Mouse (Mus musculus) cerebellum, adult 9-10 months (tissue): Measurements from ENCODE around the gene H2-Eb1.

Experiments
- DNase-seq: peaks from one replicate; pipeline ENCODE4 v3.0.0; 2022

Gene H2-Eb1

DNA sequence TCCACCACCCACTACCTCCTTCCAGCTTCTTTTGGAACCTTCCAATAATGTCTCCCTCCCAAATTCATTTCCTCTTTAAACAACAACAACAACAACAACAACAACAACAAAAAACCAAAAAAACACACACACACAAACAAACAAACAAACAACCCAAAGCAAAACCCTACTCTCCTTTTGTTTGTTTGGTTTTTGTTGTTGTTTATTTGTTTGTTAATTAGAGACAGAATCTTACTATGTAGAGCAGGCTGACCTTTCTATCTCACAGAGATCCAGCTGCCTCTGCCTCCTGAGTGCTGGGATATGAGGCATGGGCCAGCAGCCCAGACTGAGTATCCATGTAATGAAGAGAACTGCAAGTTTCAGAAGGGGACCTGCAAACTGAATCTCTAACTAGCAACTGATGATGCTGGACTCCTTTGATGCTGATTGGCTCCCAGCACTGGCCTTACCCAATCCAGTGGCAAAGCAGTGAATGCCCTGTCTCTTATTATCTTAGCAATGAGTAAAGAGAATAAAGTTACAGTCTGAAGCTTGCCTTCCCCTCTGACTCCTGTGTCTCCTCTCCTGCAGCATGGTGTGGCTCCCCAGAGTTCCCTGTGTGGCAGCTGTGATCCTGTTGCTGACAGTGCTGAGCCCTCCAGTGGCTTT lies at the start of gene H2-Eb1:
Gene H2-Eb1 (plus strand): TSS at position 488 of the 651 bp plus-strand sequence.
- DNase-seq, result peak; percentile 73

DNA sequence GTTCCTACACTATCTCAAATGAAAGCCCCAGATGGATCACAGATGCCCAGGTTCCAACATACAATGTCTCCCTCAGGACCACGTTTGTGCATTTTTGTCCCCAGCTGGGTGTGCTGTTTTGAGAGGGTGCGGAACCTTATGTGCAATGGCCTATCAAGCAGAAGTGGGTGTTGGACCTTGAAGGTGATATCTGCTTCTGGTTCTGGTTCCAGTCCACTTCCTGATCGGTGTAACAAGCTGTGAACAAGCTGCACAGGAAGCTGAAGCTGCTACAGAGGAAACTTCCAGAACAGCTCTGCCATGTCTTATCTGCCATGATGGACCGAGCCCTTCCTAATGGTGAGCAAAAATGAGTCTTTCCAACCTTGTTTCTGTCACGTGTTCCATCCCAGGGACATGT lies 49.2 kb upstream of the H2-Eb1 start:
- no peak for DNase-seq

DNA sequence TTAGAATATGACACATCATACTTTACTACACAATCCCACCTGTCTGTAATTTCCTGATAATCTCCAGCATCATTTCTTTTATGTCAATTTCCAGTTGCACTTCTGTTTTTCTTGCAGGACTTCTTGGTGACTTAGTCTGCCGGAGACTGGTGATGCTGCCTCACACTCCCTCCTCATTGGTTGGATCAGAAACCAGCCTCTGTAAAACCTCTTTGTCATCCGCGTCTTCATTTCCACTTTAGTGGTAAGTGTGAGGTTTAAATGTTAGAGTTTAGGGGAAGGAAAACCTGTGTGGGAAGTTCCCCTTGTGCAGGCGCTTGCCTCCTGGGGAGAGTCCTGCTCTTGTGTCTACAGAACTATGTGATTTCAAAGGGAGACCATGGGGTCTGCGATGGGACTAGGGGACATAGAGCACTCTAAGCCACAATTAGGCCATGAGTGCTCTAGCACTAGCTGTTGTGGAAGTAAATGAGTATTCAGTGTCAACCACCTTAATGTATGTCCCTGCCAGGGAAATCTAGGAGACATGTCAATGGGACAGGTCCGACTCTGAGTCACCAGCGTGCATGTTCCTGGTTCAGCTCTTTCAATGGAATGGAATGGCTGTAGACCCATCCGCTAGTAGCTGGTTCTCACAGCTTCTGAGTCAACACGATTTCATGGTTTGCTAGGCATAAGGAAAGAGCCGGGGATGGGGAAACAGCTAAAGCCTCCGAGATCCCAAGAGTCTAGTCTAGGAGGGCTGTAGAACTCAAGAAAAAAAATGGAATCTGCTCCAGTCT lies 47.9 kb upstream of the H2-Eb1 start, which contains the start of gene H2-Ab1:
Gene H2-Ab1 (plus strand): TSS at position 96 of the 782 bp plus-strand sequence.
- DNase-seq, result peak; percentile 46

DNA sequence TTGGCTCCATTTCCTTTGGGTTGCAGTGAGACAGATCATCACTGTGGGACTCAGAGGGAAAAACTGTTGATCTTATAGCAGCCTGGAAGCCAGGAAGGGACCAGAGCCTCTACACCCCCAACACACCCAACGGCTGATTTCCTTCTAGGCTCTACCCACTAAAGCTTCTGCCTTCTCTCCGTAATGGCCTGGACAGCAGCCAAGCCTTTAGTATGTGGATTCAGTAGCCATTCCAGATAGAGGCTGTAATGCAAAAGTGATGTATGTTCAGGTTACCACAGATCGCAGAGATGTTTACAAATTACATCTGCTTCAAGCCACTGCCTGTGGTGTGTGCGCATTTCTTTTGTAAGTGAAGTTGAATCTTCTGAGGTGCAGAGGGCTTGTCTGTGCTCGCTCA lies 45.1 kb upstream of the H2-Eb1 start:
- DNase-seq, result no peak

DNA sequence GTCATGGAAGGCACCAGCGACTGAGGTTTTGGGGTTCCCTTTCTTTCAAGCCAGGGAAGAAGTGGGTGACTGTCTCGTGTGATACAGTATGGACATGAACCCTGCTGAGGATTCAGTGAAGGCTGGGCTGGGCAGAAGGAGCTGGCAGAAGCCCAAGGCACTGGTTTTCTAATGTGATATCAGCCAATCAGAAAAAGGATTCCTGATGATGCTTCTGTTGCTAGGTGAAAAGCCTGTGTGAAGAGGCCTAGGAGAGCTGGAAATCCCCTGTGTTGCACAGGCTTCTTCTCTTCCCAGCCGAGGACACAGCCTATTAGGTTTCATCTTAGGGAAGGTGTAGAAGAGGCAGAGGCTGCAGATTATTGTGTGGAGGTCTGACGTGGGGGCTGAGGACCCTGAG lies 44.2 kb upstream of the H2-Eb1 start:
- peak; percentile 44 for DNase-seq

DNA sequence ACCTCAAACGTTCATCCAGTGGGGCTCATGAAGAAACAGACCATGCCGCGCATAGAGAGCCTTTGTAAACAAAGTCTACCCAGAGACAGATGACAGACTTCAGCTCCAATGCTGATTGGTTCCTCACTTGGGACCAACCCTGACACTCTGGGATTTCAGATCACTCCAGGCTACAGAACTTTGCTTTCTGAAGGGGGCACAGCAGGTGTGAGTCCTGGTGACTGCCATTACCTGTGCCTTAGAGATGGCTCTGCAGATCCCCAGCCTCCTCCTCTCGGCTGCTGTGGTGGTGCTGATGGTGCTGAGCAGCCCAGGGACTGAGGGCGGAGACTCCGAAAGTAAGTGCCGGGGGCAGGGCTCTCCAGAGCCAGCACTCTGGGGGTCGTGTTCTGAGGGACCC lies 42.6 kb upstream of the H2-Eb1 start:
- DNase-seq, result peak; percentile 48

DNA sequence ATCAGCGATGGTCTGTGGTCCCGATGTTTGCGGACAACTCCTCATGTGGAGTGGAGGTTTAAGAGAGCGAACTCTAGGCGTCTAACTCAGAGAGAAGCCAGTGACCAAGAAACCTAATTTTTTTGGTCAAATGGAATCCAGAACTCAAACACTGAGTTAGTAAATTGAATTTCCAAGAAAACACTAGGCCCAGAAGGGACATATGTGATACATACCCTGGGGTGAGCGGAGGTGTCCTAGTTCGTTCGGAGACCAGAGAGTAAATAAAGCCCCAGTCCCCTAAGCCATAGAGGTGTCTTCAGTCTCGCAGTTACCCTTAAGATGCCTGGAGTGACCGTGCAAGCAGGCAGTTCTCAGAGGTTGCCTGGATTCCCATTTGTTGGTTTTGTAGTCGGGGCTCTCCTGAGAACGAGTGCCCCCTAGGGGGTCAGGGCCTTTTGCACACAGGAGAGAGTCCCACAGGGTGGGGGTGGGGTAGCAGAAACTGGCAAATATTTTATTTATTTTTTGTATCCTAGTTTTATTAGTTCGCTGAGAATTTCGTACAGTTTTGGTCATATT lies 41.8 kb upstream of the H2-Eb1 start:
- no peak for DNase-seq

DNA sequence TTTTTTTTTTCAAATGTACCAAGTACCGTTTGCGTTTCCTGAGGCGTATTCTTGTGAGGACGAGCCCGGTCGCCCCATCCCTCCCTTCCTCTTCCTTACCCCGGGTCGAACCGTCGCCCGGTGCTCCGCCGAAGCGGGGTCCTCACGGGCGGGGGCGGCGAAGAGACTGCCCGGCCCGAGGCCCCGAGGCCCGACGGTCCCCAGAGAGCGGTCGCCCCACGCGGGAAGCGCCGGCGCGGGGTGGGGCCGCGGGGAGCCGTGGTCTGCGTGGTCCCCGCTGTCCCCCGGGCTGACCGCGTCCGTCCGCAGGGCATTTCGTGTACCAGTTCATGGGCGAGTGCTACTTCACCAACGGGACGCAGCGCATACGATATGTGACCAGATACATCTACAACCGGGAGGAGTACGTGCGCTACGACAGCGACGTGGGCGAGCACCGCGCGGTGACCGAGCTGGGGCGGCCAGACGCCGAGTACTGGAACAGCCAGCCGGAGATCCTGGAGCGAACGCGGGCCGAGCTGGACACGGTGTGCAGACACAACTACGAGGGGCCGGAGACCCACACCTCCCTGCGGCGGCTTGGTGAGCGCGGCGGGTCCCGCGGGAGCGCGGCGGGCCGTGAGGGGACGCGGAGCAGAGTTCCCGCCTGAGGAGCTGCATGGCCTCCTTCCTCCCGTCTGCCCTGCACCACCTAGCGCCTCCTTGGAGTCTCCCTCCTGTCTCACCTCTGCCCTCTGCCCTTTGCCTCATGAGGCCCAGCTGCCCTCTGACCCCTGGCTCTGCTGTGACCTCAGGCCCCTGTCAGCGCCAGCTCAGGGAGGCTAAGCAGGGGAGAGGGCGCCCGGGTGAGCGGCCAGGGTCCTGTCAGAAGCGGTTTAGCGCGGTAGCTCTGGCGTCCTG lies 41.0 kb upstream of the H2-Eb1 start:
- no peak for DNase-seq

DNA sequence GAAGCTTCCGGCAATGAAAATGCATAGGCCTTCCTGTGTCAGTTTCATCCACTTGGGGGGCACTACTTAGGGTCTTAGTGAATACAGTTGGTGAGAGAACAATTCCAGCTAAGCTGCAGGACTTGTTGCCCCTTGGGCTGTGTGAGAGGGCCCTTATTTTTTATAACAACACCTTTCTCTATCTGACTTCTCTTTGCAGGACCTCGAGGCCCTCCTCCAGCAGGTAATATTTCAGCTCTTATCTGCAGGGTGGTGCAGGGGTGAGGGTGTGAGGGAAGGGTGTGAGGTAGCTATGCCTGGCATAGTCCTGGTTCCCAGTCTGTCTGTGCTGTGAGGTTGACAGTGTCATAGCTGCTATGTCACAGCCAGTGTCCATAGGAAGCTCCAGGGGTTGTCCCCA lies 37.4 kb upstream of the H2-Eb1 start:
- no peak for DNase-seq

DNA sequence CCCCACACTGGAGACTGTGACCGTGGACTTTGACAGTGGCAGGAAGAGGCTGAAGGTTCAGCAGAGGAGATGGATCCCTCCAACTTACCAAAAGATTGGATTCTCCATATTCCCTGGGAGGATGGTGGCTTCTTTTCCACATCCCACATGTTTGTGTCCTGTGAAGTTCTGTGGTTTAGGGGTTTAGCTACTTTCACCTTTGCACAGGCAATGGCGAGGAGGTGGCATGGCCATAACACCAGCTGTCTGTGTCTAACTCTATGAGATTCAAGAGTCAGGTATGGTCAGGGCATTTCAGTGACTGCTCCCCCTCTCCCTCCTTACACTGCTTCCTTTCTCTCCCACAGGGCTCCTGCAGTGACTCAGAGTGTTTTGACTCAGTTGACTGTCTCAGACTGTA lies 36.9 kb upstream of the H2-Eb1 start:
- DNase-seq, result no peak

DNA sequence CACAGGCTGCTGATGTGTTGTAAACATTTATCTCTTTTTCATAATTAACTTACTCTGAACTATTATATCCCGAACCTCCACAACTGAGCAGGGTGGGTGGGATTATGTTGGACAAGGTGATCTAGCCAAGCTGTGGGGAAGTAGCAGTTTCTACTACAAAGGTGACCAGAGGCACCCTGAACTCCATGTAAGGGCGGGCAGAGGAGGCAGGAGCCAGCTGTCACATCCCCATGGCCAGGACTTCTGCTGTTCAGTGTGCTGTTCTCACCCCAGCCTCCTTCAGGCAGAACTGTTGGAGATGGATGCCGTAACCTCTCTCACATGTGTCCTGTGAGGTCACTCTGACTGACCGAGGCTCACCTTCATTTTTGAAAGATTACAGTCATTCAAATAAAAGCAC lies 35.9 kb upstream of the H2-Eb1 start:
- no peak for DNase-seq

DNA sequence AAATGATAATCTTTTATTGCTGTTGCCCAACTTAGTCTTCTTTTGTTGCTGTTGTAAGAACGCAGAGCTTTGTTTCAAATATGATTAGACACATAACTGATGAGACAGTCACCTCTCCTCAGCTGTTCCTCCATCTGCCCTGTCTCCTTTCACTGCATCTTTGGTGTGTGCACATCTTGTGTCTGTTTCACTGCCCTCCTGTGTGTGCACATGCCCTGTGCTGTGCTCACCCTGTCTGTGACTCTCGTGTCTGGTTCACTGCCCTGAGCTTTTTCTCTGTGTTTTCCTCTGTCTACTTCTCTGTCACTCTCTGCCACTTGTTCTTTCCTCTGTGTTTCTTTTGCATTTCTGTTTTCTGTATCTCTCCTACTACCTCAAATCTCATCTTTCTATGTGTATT lies 35.4 kb upstream of the H2-Eb1 start:
- no peak for DNase-seq

DNA sequence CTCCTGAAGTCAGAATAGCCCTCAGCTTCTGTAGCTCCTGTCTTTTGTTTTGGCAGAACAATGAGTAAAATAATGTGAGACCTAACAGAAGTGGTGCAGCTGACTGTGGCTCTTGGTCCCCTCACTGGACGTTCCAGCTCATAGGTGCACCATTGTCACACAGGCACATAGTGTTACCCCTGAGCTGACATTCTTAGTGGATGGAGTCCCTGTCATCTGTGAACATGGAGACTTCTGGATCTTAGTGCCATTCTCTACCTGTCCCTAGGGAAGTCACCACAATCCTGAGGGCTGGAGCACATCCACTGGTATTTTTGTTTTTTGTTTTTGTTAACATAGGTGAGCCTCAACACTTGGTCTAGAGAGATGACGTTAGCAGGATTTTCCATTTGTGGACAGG lies 34.7 kb upstream of the H2-Eb1 start:
- DNase-seq, result no peak

DNA sequence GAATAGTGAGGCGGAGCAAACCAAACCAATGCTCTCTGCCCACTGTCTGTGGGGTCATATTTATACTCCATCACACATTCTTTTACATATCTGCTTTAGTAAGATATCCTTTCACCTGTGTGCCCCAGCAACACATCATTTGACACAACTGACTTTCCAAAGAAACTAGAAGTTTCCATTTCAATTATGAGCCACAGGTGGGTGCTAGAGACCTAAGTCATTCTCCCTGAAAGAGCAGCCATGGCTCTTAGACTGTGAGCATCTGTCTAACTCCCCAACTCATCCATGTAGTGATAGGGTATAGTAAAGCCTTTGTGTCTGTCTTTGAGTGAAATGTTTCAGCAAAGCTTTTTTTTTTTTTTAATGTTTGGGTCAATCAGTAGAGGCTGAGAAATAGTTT lies 33.6 kb upstream of the H2-Eb1 start:
- DNase-seq, result no peak

DNA sequence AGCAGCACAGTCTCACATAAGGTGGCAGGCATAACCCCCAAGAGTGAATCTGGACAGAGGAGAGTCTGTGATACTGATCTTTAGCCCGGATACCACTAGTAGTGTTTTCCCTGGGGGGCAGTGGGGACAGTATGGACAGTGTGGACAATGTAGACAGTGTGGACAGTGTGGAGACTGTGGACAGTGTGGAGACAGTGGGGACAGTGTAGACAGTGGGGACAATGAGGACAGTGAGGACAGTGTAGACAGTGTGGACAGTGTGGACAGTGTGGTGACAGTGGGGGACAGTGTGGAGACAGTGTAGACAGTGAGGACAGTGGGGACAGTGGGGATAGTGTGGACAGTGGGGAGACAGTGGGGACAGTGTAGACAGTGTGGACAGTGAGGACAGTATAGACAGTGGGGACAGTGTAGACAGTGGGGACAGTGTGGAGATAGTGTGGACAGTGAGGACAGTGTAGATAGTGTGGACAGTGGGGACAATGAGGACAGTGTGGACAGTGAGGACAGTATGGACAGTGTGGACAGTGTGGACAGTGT lies 25.1 kb upstream of the H2-Eb1 start:
- DNase-seq, result no peak

DNA sequence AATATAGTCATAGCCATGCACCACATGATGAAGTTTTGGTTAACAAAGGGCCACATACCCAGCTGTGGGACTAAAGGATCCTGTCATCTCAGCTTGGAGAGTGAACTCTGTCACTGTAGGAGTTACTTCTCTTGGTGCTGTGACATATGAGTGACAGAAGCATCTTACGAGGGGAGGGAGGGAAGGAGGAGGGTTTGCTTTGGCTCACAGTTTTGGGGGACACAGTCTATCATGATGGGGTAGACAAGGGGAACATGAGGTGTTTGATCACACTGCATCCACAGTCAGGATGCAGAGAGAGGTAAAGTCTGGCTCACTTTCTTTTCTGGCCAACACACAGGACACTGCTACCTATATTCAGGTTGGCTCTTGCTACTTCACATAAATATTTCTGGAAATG lies 23.8 kb upstream of the H2-Eb1 start:
- DNase-seq, result no peak

DNA sequence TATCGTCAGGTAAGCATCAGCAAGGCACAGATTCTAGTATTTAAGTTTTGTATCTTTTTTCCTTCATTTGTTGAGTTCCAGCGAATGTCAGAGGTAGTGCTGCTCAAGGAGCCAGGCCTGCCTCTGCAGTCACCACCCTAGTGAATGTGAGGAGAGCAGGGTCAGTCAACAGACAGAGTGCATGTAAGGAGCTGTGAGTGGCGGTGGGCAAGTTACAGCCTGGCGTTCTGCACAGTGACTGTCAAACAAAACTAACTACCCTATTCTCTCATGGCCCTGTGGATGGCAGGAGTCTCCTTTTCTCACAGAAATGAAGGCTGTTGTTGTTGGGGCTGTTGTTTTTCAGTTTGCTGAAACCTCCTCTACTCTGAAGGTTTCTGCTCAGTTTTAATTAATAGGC lies 20.3 kb upstream of the H2-Eb1 start:
- DNase-seq, result no peak

DNA sequence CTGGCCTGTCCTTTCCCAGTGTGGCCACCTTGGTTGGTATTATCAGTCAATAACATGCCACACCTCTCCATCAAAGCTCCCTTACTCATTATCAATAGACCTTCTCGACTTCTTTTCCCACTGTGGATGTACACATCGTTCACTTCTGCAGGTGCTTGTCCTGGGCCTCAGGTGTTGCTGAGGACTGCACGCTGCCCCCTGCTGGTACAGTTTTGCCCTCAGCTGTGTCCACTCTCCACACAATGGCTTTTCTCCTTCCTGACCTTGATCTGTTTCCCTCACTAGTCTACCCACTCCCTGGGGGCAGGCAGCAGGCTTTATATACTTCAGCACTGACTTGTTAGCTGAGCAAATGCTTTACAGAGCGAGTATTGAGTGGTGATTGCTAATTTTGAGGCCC lies 19.8 kb upstream of the H2-Eb1 start:
- no peak for DNase-seq

DNA sequence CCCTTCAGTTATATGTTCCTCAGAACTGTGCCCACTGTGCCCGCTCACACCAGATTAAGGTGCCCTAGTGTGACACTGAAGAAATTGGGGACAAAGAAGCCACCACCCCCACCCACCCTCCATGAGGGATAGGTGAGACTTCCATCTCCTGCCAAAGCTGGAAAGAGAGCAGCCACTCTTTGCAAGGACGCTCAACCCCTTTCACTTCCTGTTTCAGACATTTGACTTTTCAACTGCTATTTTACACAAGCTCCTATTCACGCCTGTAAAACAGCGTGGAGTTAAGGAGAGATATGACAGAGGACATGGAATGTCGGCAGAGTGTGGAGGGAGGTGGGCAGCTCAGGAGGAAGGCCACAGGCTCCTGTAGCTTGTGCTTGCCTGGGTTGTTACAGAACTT lies 19.2 kb upstream of the H2-Eb1 start:
- DNase-seq, result no peak

DNA sequence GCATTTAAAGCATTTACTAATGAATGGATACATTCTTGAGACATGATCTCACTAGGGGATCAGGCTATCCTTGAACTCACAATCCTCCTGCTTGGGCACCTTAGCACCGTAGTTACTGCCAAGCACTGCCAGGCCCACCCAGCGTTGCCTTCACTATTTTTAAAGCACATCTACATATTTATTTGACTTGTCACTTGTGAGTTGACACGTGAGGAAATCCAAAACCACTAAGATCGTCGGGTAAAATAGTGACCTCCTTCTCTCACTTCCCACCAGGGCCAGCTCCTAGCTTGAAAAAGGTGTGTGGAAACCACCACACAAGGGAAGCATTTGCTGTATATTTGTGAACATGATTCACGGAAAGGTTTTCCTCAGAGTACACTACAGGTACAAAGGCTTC lies 18.7 kb upstream of the H2-Eb1 start:
- no peak for DNase-seq

DNA sequence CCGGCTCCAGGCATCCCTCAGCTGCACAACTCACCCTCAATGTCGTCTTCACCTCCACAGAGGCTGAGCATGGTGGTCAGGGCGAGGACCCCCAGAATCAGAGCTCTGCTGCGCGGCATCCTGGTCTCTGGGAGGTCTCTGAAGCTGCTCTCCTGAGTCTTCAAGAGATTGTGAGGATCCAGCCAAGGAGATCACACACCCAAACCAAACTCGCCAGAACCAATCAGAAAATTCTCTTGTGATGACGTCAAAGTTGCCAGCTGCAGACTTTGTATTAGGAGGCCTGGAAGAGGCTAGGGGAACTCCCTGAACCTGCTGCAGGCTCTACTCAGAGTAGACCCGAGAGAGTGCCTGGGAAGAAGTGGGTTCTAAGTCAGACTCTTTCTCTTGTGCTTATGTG lies 18.0 kb upstream of the H2-Eb1 start, which contains the start of gene H2-Aa:
Gene H2-Aa (minus strand): TSS at position 176 of the 400 bp plus-strand sequence.
- DNase-seq, result peak; percentile 75

DNA sequence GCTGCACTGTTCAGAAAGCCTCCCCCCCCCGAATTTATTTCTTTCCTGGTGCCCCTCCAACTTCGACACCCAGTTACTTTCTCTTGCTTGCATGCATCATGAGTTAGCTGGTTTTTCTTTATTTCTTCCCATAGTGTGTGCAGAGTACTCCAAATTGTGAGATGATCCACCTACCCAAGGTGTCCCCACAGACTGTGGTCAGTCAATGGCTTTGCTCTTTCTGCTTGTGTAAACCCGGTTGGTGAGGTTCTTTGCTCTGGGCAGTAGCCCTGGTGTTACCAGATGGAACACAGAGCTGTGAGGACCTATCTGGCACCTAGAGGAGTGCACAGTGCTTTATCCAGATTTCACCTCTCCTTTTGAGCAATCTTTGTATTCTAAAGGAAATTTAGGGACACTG lies 17.5 kb upstream of the H2-Eb1 start:
- no peak for DNase-seq

DNA sequence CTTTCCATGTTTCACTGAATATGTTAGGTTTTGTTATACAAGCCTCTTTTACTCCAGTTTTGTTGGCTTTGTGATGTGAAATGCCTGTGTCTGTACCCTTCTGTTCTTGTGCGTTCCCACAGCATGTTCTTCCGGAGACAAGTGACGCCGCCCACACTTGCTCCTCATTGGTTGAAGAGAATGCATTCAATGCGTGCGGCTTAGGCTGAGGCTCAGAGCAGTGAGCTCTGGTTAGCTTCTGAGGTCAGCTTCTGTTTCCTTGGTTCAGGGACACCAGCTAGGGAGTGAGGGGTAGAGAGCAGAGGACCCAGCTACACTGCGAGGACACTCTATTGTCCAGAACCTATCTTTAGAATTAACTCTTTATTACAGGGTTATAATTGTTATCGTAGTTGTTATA lies 14.1 kb upstream of the H2-Eb1 start:
- DNase-seq, result peak; percentile 28
